Mouse (Mus musculus): ENCODE data around the gene Polr3a. TPM values are rescaled to one million over a fixed set of nuclear protein-coding genes. Genes with fewer than 3 reads are reported as not detected.
A peak's percentile ranks its signal among the peaks of the same experiment; 100 is the strongest.

Polr3a gene
- 10 to 100 TPM; 38.3 to 39.2 TPM for total RNA-seq (2021)

GRCm38 (mm10) chr14:24486773-24487227 is at the start of gene Polr3a, which contains the start of gene Rps24:
Gene Polr3a, minus strand, starts transcription at chr14:24487058.
Gene Rps24, plus strand, starts transcription at chr14:24487125.
- intact Hi-C loops (cut with DNase I) = no loop called here
- DNase-seq (ENCODE audit: low spot score in 2 of 2) = peak; percentile 91 to 92

- no peak for DNase-seq (ENCODE audit: low spot score in 2 of 2)
- intact Hi-C loops (cut with DNase I) = no loop called here
Measured at GRCm38 (mm10) chr14:24534865-24535545, 48.1 kb upstream of the Polr3a start.

GRCm38 (mm10) chr14:24530228-24530627 is 43.4 kb upstream of the Polr3a start:
- no peak for DNase-seq (ENCODE audit: low spot score in 2 of 2)

GRCm38 (mm10) chr14:24526440-24526839 is 39.6 kb upstream of the Polr3a start:
- no peak for DNase-seq (ENCODE audit: low spot score in 2 of 2)
- intact Hi-C loops (cut with DNase I) = no loop called here

More at GRCm38 (mm10) chr14:24530228-24530627, 43.4 kb upstream of the Polr3a start:
- intact Hi-C loops (cut with DNase I) = no loop called here

GRCm38 (mm10) chr14:24525677-24526415 is 39.0 kb upstream of the Polr3a start:
- DNase-seq (ENCODE audit: low spot score in 2 of 2) = no peak
- intact Hi-C loops (cut with DNase I) = no loop called here

GRCm38 (mm10) chr14:24525137-24525536 is 38.3 kb upstream of the Polr3a start:
- intact Hi-C loops (cut with DNase I) = no loop called here
- no peak for DNase-seq (ENCODE audit: low spot score in 2 of 2)

- intact Hi-C loops (cut with DNase I) = no loop called here
- DNase-seq (ENCODE audit: low spot score in 2 of 2) = no peak
Measured at GRCm38 (mm10) chr14:24521597-24521996, 34.7 kb upstream of the Polr3a start.

- intact Hi-C loops (cut with DNase I) = no loop called here
- DNase-seq (ENCODE audit: low spot score in 2 of 2) = no peak
Measured at GRCm38 (mm10) chr14:24512527-24513161, 25.8 kb upstream of the Polr3a start.

GRCm38 (mm10) chr14:24510679-24511078 is 23.8 kb upstream of the Polr3a start:
- intact Hi-C loops (cut with DNase I) = no loop called here
- no peak for DNase-seq (ENCODE audit: low spot score in 2 of 2)

- DNase-seq (ENCODE audit: low spot score in 2 of 2) = no peak
- intact Hi-C loops (cut with DNase I) = no loop called here
Measured at GRCm38 (mm10) chr14:24510218-24510617, 23.4 kb upstream of the Polr3a start.

- no peak for DNase-seq (ENCODE audit: low spot score in 2 of 2)
- intact Hi-C loops (cut with DNase I) = loop anchor here (5.0 to 10.0 kb wide), 3 partner anchors 33 to 505 kb away; no protein-coding TSS in a partner anchor
Measured at GRCm38 (mm10) chr14:24509557-24509956, 22.7 kb upstream of the Polr3a start.

- intact Hi-C loops (cut with DNase I) = loop anchor here (5.0 to 10.0 kb wide), 3 partner anchors 34 to 507 kb away; no protein-coding TSS in a partner anchor
- no peak for DNase-seq (ENCODE audit: low spot score in 2 of 2)
Measured at GRCm38 (mm10) chr14:24508070-24508773, 21.4 kb upstream of the Polr3a start.

- intact Hi-C loops (cut with DNase I) = loop anchor here (5.0 to 10.0 kb wide), 3 partner anchors 35 to 507 kb away; no protein-coding TSS in a partner anchor
- DNase-seq (ENCODE audit: low spot score in 2 of 2) = no peak
Measured at GRCm38 (mm10) chr14:24507452-24508069, 20.7 kb upstream of the Polr3a start.

- DNase-seq (ENCODE audit: low spot score in 2 of 2) = no peak
- intact Hi-C loops (cut with DNase I) = loop anchor here (5.0 to 10.0 kb wide), 5 partner anchors 141 to 1196 kb away; partner anchors contain the start of gene Zmiz1
Measured at GRCm38 (mm10) chr14:24501256-24501655, 14.4 kb upstream of the Polr3a start.

GRCm38 (mm10) chr14:24500845-24501186 is 14.0 kb upstream of the Polr3a start:
- intact Hi-C loops (cut with DNase I) = loop anchor here (1.0 to 10.0 kb wide), 6 partner anchors 141 to 1196 kb away; partner anchors contain the start of gene Zmiz1
- DNase-seq (ENCODE audit: low spot score in 2 of 2) = no peak

GRCm38 (mm10) chr14:24500091-24500844 is 13.4 kb upstream of the Polr3a start:
- DNase-seq (ENCODE audit: low spot score in 2 of 2) = peak; percentile 84
- intact Hi-C loops (cut with DNase I) = loop anchor here (1.0 to 10.0 kb wide), 6 partner anchors 142 to 1197 kb away; partner anchors contain the start of gene Zmiz1

GRCm38 (mm10) chr14:24499478-24499877 is 12.6 kb upstream of the Polr3a start:
- intact Hi-C loops (cut with DNase I) = no loop called here
- DNase-seq (ENCODE audit: low spot score in 2 of 2) = no peak

- intact Hi-C loops (cut with DNase I) = no loop called here
- no peak for DNase-seq (ENCODE audit: low spot score in 2 of 2)
Measured at GRCm38 (mm10) chr14:24498561-24499255, 11.8 kb upstream of the Polr3a start.
